ENCODE assay signal across 13 mouse cellular contexts in genomic region chr11:57204371-57204770, GRCm38 (mm10).
DNase-seq lines count a peak whose midpoint lies in the region; ATAC-seq and TF ChIP-seq lines count a peak whose summit lies in the region.
"Had no signal": no experiment of that assay in that cellular context is flagged by ENCODE, and none has a peak within 500 bp of the region (broad histone marks: within the 10 kb centered on the region; RNA-seq: fewer than 3 reads in every experiment).

No protein-coding gene starts in this region.

- no peaks in the 10 kb centered on the region for H3K27me3 ChIP-seq in liver, adult 2 months (ENCODE audit: control insufficient read depth, insufficient read depth, low read length)
- no peaks in the 10 kb centered on the region for H3K27me3 ChIP-seq in liver, embryonic 11.5 days (replicated peaks; ENCODE audit: control insufficient read depth, insufficient read depth, low read length)
- H3K27me3 ChIP-seq: midbrain, embryonic 12.5 days had no signal

- no peak for TF ChIP-seq POLR2A in liver, adult 2 months (IDR thresholded peaks at IDR 0.05; ENCODE audit: extremely low read depth, insufficient read depth, low read length)

- no peak overlapping the region for H3K4me2 ChIP-seq in liver, embryonic 11.5 days
- H3K4me2 ChIP-seq: midbrain, embryonic 12.5 days had no signal

- TF ChIP-seq CTCF in liver, adult 2 months (IDR thresholded peaks at IDR 0.05; ENCODE audit: low read depth, low read length), result no peak

- ATAC-seq in liver, embryonic 11.5 days (replicated peaks; ENCODE audit: low FRiP score), result no peak
- ATAC-seq: intestine, postnatal 0 days had no signal

- no peaks in the 10 kb centered on the region for H3K36me3 ChIP-seq in liver, adult 2 months (ENCODE audit: control insufficient read depth, insufficient read depth, low read length)
- H3K36me3 ChIP-seq in liver, embryonic 11.5 days (ENCODE audit: control insufficient read depth, insufficient read depth, low read length), result no peaks in the 10 kb centered on the region
- H3K36me3 ChIP-seq: forebrain, embryonic 10.5 days; midbrain, embryonic 12.5 days had no signal

- intact Hi-C loops in heart, postnatal 10 days (cut with DNase I), result no loop called here
- intact Hi-C loops in left cerebral cortex, postnatal 36 days (cut with DNase I), result no loop called here

- 52% methylated on average over 6 of the region's 6 CpGs for WGBS in liver, adult 2 months
- 57% methylated on average over 6 of the region's 6 CpGs for WGBS in liver, embryonic 11.5 days

- H3K4me1 ChIP-seq in liver, adult 2 months (ENCODE audit: control insufficient read depth, insufficient read depth, low read length), result no peaks in the 10 kb centered on the region; the same call in 1 of the 2 replicates
- H3K4me1 ChIP-seq in liver, embryonic 11.5 days (replicated peaks; ENCODE audit: control insufficient read depth, insufficient read depth, low read length), result no peaks in the 10 kb centered on the region
- H3K4me1 ChIP-seq: forebrain, embryonic 10.5 days had no signal

- H3K27ac ChIP-seq in liver, adult 2 months (replicated peaks; ENCODE audit: insufficient read depth, low read depth, low read length), result no peak overlapping the region
- no peak overlapping the region for H3K27ac ChIP-seq in liver, embryonic 11.5 days (ENCODE audit: low read depth, low read length)
- H3K27ac ChIP-seq: forebrain, embryonic 10.5 days; midbrain, embryonic 12.5 days had no signal

- no peaks in the 10 kb centered on the region for H3K79me2 ChIP-seq in liver, adult 2 months (ENCODE audit: control insufficient read depth, insufficient read depth, low read length)

- no peak overlapping the region for H3K4me3 ChIP-seq in liver, adult 2 months (ENCODE audit: insufficient read depth, low read depth, low read length)
- H3K4me3 ChIP-seq in liver, embryonic 11.5 days (ENCODE audit: low read depth, low read length), result no peak overlapping the region
- H3K4me3 ChIP-seq: forebrain, embryonic 10.5 days; midbrain, embryonic 12.5 days had no signal

- no peaks in the 10 kb centered on the region for H3K9me3 ChIP-seq in liver, embryonic 11.5 days (ENCODE audit: control insufficient read depth, low read length)
- H3K9me3 ChIP-seq: forebrain, embryonic 10.5 days; midbrain, embryonic 12.5 days had no signal

- peak; percentile 13 to 33 for DNase-seq in heart, postnatal 10 days
- no peak for DNase-seq in heart, adult 8-10 months (ENCODE audit: low spot score)
- DNase-seq in liver, adult 2 months (ENCODE audit: extremely low read depth, low read depth, low spot score), result peak; percentile 10
- no peak for DNase-seq in liver, embryonic 11.5 days (ENCODE audit: low spot score)
- peak; percentile 46 for DNase-seq in testis, postnatal 10 days (ENCODE audit: low spot score)
- no peak for DNase-seq in testis, postnatal 14 days (ENCODE audit: low spot score)
- no peak for DNase-seq in left cerebral cortex, postnatal 36 days (ENCODE audit: low spot score in 2 of 2)
- DNase-seq: cerebellum, adult 8-10 months; heart, postnatal 36 days; thymus, adult 18-20 months had no signal

- H3K9ac ChIP-seq in liver, adult 2 months (ENCODE audit: low read depth, low read length), result no peak overlapping the region
- H3K9ac ChIP-seq in liver, embryonic 11.5 days (ENCODE audit: low read depth, low read length), result no peak overlapping the region
- H3K9ac ChIP-seq: midbrain, embryonic 12.5 days had no signal

Comparison
In these comparisons a context has a peak if more than half of its experiments do, and no peak if none do; other contexts are left out.
1. DNase-seq: peak in heart, postnatal 10 days (2 of 2), liver, adult 2 months (single experiment) and testis, postnatal 10 days (single experiment); none in heart, adult 8-10 months (single experiment), liver, embryonic 11.5 days (single experiment), testis, postnatal 14 days (single experiment) and left cerebral cortex, postnatal 36 days (0 of 2).